Mouse (Mus musculus): ENCODE measurements around the gene Tiam1. TPM values are rescaled to one million over a fixed set of nuclear protein-coding genes. Genes with fewer than 3 reads are reported as not detected.

Gene Tiam1
- polyA plus RNA-seq, 1 experiment from 2014 or later, result 12.8 TPM

DNA sequence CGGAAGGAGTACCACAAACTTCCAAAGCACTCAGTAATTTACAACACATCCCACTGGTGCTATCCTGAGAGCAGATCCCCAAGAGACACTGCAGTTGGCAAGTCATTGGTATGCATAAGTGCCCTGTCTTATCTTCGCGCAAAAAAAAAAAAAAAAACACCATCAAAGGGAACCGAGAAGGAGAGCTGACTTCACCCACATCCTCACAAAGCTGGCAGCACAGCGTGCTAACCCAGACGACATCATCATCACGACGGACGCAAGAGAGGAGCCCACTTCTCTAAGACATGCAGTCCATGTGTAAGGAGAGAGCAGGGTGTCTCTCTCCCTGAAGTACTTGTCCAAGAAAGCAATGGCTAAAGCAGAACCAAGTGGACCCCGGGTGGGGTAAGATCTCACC, 101.2 kb downstream of the Tiam1 start:
- no peaks in the 10 kb centered on the region for H3K9me3 ChIP-seq (ENCODE audit: control insufficient read depth, low read length)
- 73% methylated on average over 10 of the region's 10 CpGs for WGBS

DNA sequence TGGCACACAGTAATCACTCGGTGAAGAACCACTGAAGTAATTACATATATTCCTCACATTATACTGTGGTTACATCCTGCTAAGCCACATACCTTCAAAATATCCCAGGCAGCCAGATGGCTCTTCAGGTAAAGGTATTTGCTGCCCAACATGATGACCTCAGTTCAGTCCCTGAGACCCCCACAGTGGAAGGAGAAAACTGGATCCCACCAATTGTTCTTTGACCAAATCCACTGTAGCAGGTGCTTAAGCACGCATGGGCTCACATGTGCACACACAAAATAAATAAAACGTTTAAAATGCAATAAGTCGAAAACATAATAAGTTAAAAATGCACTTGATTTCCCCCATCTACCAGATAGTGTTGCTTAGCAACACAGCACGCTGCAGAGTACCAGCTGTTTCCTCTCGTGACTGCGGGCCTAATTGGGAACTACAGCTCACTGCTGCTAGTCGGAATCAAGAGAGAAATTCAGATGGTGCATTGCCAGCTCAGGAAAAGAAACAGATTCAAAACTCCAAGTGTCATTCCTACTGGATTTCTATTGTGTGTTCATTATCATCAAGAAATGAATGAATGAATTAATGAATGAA, 102.7 kb downstream of the Tiam1 start:
- no peaks in the 10 kb centered on the region for H3K4me1 ChIP-seq (replicated peaks; ENCODE audit: control insufficient read depth, insufficient read depth, low read length)
- H3K27me3 ChIP-seq (ENCODE audit: control insufficient read depth, insufficient read depth, low read depth, low read length), result no peaks in the 10 kb centered on the region
- no peak overlapping the region for H3K9ac ChIP-seq (ENCODE audit: low read length)
- H3K4me3 ChIP-seq (ENCODE audit: low read length), result no peak overlapping the region
- H3K36me3 ChIP-seq (ENCODE audit: control insufficient read depth, insufficient read depth, low read length), result no peaks in the 10 kb centered on the region
- 36% methylated on average over 8 of the region's 8 CpGs for WGBS
- H3K9me3 ChIP-seq (ENCODE audit: control insufficient read depth, low read length), result no peaks in the 10 kb centered on the region
- no peak for ATAC-seq (ENCODE audit: low read depth)
- H3K27ac ChIP-seq (ENCODE audit: low read length), result no peak overlapping the region
- no peak overlapping the region for H3K4me2 ChIP-seq (ENCODE audit: low read depth, low read length)

More for the DNA sequence above, 101.2 kb downstream of the Tiam1 start:
- Histone ChIP-seq H3K4me1 (replicated peaks; ENCODE audit: control insufficient read depth, insufficient read depth, low read length) (no peaks in the 10 kb centered on the region), H3K27ac (ENCODE audit: low read length) (no peak overlapping the region), H3K4me3 (ENCODE audit: low read length) (no peak overlapping the region), H3K27me3 (ENCODE audit: control insufficient read depth, insufficient read depth, low read depth, low read length) (no peaks in the 10 kb centered on the region), H3K36me3 (ENCODE audit: control insufficient read depth, insufficient read depth, low read length) (no peaks in the 10 kb centered on the region), H3K4me2 (ENCODE audit: low read depth, low read length) (no peak overlapping the region), H3K9ac (ENCODE audit: low read length) (no peak overlapping the region)
- no peak for ATAC-seq (ENCODE audit: low read depth)

DNA sequence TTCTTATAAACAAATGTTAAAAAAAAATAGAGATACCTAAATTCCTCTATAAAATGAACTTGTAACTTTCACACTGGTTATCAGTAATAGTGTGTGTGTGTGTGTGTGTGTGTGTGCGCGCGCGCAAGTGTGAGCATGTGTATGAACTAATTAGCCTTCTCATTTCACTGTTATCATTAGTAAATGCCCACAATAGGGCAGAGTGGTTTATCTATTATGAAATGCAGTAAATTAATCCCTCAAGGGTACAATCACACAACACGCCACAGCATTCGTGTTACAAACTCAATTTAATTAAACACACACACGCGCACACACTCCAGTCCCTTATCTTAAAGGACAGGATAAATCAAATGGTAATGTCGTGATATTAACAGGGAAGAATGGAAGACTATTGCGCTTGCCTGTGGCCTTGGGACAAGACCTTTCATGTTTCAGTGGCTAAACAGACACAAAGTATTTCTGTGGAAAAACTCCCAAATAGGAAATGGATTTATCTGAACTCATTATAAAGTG, 107.9 kb downstream of the Tiam1 start:
- Histone ChIP-seq H3K36me3 (ENCODE audit: control insufficient read depth, insufficient read depth, low read length) (no peaks in the 10 kb centered on the region), H3K4me3 (ENCODE audit: low read length) (no peak overlapping the region), H3K4me1 (replicated peaks; ENCODE audit: control insufficient read depth, insufficient read depth, low read length) (no peaks in the 10 kb centered on the region), H3K4me2 (ENCODE audit: low read depth, low read length) (no peak overlapping the region), H3K27ac (ENCODE audit: low read length) (no peak overlapping the region), H3K27me3 (ENCODE audit: control insufficient read depth, insufficient read depth, low read depth, low read length) (no peaks in the 10 kb centered on the region), H3K9me3 (ENCODE audit: control insufficient read depth, low read length) (no peaks in the 10 kb centered on the region), H3K9ac (ENCODE audit: low read length) (no peak overlapping the region)
- ATAC-seq (ENCODE audit: low read depth), result no peak
- WGBS, result 87% methylated on average over 10 of the region's 10 CpGs

DNA sequence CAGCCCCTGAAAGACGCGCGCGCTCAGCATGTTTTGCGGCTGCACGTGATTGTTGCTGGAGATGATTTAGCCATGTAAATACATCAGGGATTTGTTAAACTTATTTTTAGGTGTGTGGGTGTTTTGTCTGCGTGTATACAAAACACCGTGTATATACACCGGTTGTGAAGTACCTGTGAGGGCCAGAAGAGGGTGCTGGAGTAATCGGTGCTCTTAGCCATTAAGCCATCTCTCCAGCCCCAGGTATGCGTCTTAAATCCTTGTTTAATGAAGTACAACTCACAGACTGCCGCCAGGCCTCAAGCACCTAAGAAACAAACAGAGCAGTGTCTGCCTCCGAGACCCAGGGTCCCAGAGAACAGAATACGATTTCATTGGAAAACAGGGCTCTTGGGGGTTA, 113.2 kb downstream of the Tiam1 start:
- Histone ChIP-seq H3K4me3 (ENCODE audit: low read length) (no peak overlapping the region), H3K4me1 (replicated peaks; ENCODE audit: control insufficient read depth, insufficient read depth, low read length) (no peaks in the 10 kb centered on the region), H3K9me3 (ENCODE audit: control insufficient read depth, low read length) (no peaks in the 10 kb centered on the region), H3K36me3 (ENCODE audit: control insufficient read depth, insufficient read depth, low read length) (no peaks in the 10 kb centered on the region), H3K27ac (ENCODE audit: low read length) (no peak overlapping the region), H3K9ac (ENCODE audit: low read length) (no peak overlapping the region), H3K4me2 (ENCODE audit: low read depth, low read length) (no peak overlapping the region), H3K27me3 (ENCODE audit: control insufficient read depth, insufficient read depth, low read depth, low read length) (no peaks in the 10 kb centered on the region)
- WGBS, result 82% methylated on average over 14 of the region's 14 CpGs
- ATAC-seq (ENCODE audit: low read depth), result no peak

DNA sequence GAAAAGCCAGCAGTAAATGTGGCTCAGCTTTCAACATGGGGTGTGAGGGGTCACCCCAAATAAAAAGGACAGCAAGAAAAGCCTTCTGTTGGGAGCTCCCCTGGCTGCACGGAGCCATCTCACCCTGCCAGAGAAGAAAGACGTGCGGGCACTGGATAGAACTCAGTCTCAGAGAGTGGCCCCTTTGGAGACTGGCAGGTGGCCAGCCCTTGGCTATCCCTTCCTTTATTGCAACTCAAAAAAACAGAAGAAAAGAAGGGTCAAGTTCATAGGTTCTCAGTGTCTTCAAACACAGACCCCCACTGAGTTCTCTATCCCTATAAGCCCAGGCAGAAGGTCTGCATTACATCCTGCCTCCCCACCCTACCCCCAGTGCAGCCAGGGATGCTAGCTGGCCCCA, 115.7 kb downstream of the Tiam1 start:
- Histone ChIP-seq H3K4me1 (replicated peaks; ENCODE audit: control insufficient read depth, insufficient read depth, low read length) (peaks cover 1% of the 10 kb centered on the region; the same call in 1 of the 2 replicates), H3K27ac (ENCODE audit: low read length) (no peak overlapping the region), H3K9me3 (ENCODE audit: control insufficient read depth, low read length) (no peaks in the 10 kb centered on the region), H3K36me3 (ENCODE audit: control insufficient read depth, insufficient read depth, low read length) (no peaks in the 10 kb centered on the region), H3K27me3 (ENCODE audit: control insufficient read depth, insufficient read depth, low read depth, low read length) (no peaks in the 10 kb centered on the region), H3K4me2 (ENCODE audit: low read depth, low read length) (no peak overlapping the region), H3K9ac (ENCODE audit: low read length) (no peak overlapping the region), H3K4me3 (ENCODE audit: low read length) (no peak overlapping the region)
- no peak for ATAC-seq (ENCODE audit: low read depth)
- WGBS, result 58% methylated on average over 3 of the region's 3 CpGs

DNA sequence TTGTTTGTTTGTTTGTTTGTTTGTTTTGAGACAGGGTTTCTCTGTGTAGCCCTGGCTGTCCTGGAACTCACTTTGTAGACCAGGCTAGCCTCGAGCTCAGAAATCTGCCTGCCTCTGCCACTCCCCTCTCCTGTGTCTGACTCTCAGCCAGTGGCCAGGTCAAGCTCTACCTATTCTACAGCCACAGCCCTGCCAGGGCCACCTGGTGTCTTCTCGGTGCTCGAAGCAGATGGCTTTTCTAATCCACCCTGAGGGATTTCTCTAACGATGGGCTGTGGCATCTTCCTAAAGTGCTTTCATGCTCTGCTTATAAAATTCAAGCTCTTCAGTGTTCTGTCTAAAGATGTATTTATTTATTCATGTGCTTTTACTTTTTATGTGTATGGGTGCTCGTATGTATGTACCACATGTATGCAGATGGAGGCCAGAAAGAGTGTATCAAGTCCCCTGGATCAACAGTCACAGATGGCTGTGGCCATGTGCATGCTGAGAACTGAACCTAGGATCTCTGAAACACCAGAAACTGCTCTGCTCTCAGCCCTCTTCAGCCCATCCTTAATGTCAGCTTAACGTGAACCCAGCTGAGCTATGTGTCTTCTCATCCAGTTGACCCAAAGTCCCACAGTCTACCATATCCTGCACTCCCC, 117.9 kb downstream of the Tiam1 start:
- no peaks in the 10 kb centered on the region for H3K27me3 ChIP-seq (ENCODE audit: control insufficient read depth, insufficient read depth, low read depth, low read length)
- peaks cover 2% of the 10 kb centered on the region; the same call in 1 of the 2 replicates for H3K4me1 ChIP-seq (replicated peaks; ENCODE audit: control insufficient read depth, insufficient read depth, low read length)
- no peaks in the 10 kb centered on the region for H3K36me3 ChIP-seq (ENCODE audit: control insufficient read depth, insufficient read depth, low read length)
- no peak overlapping the region for H3K4me3 ChIP-seq (ENCODE audit: low read length)
- no peaks in the 10 kb centered on the region for H3K9me3 ChIP-seq (ENCODE audit: control insufficient read depth, low read length)
- no peak overlapping the region for H3K4me2 ChIP-seq (ENCODE audit: low read depth, low read length)
- H3K9ac ChIP-seq (ENCODE audit: low read length), result no peak overlapping the region
- H3K27ac ChIP-seq (ENCODE audit: low read length), result no peak overlapping the region
- WGBS, result 89% methylated on average over 6 of the region's 6 CpGs
- ATAC-seq (ENCODE audit: low read depth), result no peak

DNA sequence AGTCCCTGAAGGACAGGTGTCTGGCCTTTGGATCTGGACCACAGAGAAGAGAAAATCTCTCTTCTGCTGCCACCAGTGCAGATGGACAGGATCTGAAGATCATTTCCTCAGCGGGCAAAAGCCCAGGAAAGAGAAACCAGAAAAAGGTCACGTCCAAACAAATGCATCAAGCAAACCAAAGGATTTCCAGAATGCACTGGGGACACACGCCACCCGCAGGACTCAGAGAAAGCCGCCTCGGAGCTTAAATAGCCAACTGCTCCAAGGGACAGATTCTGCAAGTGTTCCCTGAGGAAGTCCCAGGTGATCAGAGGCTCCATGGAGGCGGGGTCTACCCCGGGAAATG, 119.9 kb downstream of the Tiam1 start:
- H3K4me3 ChIP-seq (ENCODE audit: low read length), result no peak overlapping the region
- no peaks in the 10 kb centered on the region for H3K36me3 ChIP-seq (ENCODE audit: control insufficient read depth, insufficient read depth, low read length)
- H3K27ac ChIP-seq (ENCODE audit: low read length), result no peak overlapping the region
- ATAC-seq (ENCODE audit: low read depth), result no peak
- no peak overlapping the region for H3K4me2 ChIP-seq (ENCODE audit: low read depth, low read length)
- H3K9me3 ChIP-seq (ENCODE audit: control insufficient read depth, low read length), result no peaks in the 10 kb centered on the region
- no peak overlapping the region for H3K9ac ChIP-seq (ENCODE audit: low read length)
- no peaks in the 10 kb centered on the region for H3K27me3 ChIP-seq (ENCODE audit: control insufficient read depth, insufficient read depth, low read depth, low read length)
- H3K4me1 ChIP-seq (replicated peaks; ENCODE audit: control insufficient read depth, insufficient read depth, low read length), result peaks cover 2% of the 10 kb centered on the region
- 92% methylated on average over 8 of the region's 8 CpGs for WGBS

DNA sequence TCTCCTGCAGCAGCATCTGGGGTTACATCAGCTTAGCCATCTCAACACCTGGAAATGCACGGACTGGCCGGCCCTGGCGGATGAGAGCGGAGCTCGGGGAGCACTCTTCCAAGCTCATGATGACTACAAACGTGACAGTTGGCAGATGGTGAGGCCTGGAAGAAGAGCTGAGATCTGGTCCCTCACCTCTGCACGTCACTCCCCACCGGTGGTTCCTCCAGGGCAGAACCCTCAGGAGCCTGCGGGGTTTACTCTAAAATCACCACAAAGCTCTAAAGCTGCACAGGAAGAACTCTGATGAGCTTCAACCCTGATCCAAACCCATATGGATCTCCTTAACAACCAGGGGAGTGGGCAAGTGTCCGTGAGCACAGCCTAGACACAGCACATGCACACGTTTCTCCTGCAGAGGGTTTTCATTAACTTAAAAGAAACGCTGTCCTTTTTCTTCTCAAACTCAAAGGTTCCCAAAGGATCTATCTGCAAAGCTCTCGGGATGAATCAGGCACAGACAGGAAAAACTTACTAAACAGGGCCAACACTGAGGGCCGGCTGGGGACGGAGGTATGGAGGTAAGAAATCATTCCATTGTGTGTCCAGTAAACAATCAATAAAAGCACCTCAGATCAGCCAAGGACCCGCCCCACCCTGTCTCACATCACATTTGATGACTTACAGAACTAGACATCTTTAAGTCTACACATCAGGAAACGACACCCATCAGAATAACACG, 120.5 kb downstream of the Tiam1 start:
- WGBS, result 74% methylated on average over 18 of the region's 18 CpGs
- ATAC-seq (ENCODE audit: low read depth), result peak; percentile 16; the same call in 1 of the 2 replicates

DNA sequence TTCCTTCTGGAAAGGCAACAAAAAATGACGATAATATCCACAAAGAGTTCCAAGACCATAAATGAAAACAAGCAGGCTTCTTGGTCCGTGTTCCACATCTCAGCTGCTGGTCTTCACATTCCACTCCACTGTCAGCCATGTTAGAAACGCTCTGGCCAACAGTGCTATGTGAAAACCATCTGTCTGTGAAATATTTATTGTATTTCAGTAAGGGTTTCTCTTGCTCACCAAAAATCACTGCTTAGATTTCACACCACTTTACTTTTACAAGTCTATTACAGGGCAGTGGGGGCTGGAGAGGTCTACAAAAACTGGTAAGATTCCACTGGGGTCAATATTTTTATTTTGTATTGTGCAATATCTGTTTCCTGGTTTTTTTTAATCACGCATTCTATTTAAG, 127.5 kb downstream of the Tiam1 start:
- H3K27me3 ChIP-seq (ENCODE audit: control insufficient read depth, insufficient read depth, low read depth, low read length), result no peaks in the 10 kb centered on the region
- no peak overlapping the region for H3K9ac ChIP-seq (ENCODE audit: low read length)
- H3K4me1 ChIP-seq (replicated peaks; ENCODE audit: control insufficient read depth, insufficient read depth, low read length), result peaks cover 21% of the 10 kb centered on the region
- no peak overlapping the region for H3K4me2 ChIP-seq (ENCODE audit: low read depth, low read length)
- 25% methylated on average over 4 of the region's 4 CpGs for whole genome bisulfite sequencing
- peak overlapping the region; percentile 34 for H3K27ac ChIP-seq (ENCODE audit: low read length)
- no peaks in the 10 kb centered on the region for H3K36me3 ChIP-seq (ENCODE audit: control insufficient read depth, insufficient read depth, low read length)
- H3K4me3 ChIP-seq (ENCODE audit: low read length), result no peak overlapping the region
- no peaks in the 10 kb centered on the region for H3K9me3 ChIP-seq (ENCODE audit: control insufficient read depth, low read length)
- peak; percentile 69 for ATAC-seq (ENCODE audit: low read depth)

More for the DNA sequence above, 120.5 kb downstream of the Tiam1 start:
- Histone ChIP-seq H3K4me1 (replicated peaks; ENCODE audit: control insufficient read depth, insufficient read depth, low read length) (peaks cover 2% of the 10 kb centered on the region), H3K27me3 (ENCODE audit: control insufficient read depth, insufficient read depth, low read depth, low read length) (no peaks in the 10 kb centered on the region), H3K4me2 (ENCODE audit: low read depth, low read length) (no peak overlapping the region), H3K36me3 (ENCODE audit: control insufficient read depth, insufficient read depth, low read length) (no peaks in the 10 kb centered on the region), H3K9ac (ENCODE audit: low read length) (no peak overlapping the region), H3K9me3 (ENCODE audit: control insufficient read depth, low read length) (no peaks in the 10 kb centered on the region), H3K27ac (ENCODE audit: low read length) (no peak overlapping the region), H3K4me3 (ENCODE audit: low read length) (no peak overlapping the region)
